Mouse (Mus musculus) c-Kit-positive CD71-negative TER-119-negative erythroid progenitor cells, embryonic 14.5 days (primary cell): ENCODE results near the gene Gsto1.

Experiments used
- DNase-seq: peaks from one replicate; pipeline ENCODE4 v3.0.0-alpha.2; 2013; ENCODE audit warnings: low read depth

Gsto1 gene

GRCm38 (mm10) chr19:47857957-47858942, 3.5 kb downstream of the Gsto1 start:
- DNase-seq: no peak

- DNase-seq: no peak
Measured at GRCm38 (mm10) chr19:47859180-47859579, 4.4 kb downstream of the Gsto1 start.

GRCm38 (mm10) chr19:47862581-47862980, 7.8 kb downstream of the Gsto1 start:
- no peak for DNase-seq

- DNase-seq: no peak
Measured at GRCm38 (mm10) chr19:47864051-47864450, 9.3 kb downstream of the Gsto1 start.

GRCm38 (mm10) chr19:47864721-47865120, 10.0 kb downstream of the Gsto1 start:
- no peak for DNase-seq

GRCm38 (mm10) chr19:47865353-47865947, 10.7 kb downstream of the Gsto1 start, which contains the start of gene Gsto2:
Gsto2 (plus strand) TSS chr19:47865534.
- peak; percentile 86 for DNase-seq

GRCm38 (mm10) chr19:47867628-47868175, 12.9 kb downstream of the Gsto1 start:
- no peak for DNase-seq

GRCm38 (mm10) chr19:47868951-47869350, 14.2 kb downstream of the Gsto1 start:
- DNase-seq: no peak

- no peak for DNase-seq
Measured at GRCm38 (mm10) chr19:47869516-47869915, 14.7 kb downstream of the Gsto1 start.

GRCm38 (mm10) chr19:47870102-47870666, 15.4 kb downstream of the Gsto1 start:
- no peak for DNase-seq

- DNase-seq: no peak
Measured at GRCm38 (mm10) chr19:47871515-47871914, 16.7 kb downstream of the Gsto1 start.

- DNase-seq: no peak
Measured at GRCm38 (mm10) chr19:47876252-47876651, 21.5 kb downstream of the Gsto1 start.

GRCm38 (mm10) chr19:47881538-47881937, 26.8 kb downstream of the Gsto1 start:
- no peak for DNase-seq

GRCm38 (mm10) chr19:47882151-47882881, 27.5 kb downstream of the Gsto1 start:
- peak; percentile 91 for DNase-seq

GRCm38 (mm10) chr19:47882882-47883254, 28.1 kb downstream of the Gsto1 start:
- DNase-seq: no peak

GRCm38 (mm10) chr19:47884296-47885085, 29.7 kb downstream of the Gsto1 start:
- DNase-seq: no peak

GRCm38 (mm10) chr19:47885191-47885743, 30.5 kb downstream of the Gsto1 start:
- DNase-seq: no peak

GRCm38 (mm10) chr19:47885886-47886285, 31.1 kb downstream of the Gsto1 start:
- DNase-seq: no peak

GRCm38 (mm10) chr19:47886617-47887016, 31.8 kb downstream of the Gsto1 start:
- DNase-seq: no peak

- DNase-seq: no peak
Measured at GRCm38 (mm10) chr19:47887417-47887816, 32.6 kb downstream of the Gsto1 start.

- no peak for DNase-seq
Measured at GRCm38 (mm10) chr19:47888037-47888436, 33.3 kb downstream of the Gsto1 start.
